Mouse (Mus musculus): Measurements from ENCODE around the gene Ccl8.

Ccl8 gene

DNA sequence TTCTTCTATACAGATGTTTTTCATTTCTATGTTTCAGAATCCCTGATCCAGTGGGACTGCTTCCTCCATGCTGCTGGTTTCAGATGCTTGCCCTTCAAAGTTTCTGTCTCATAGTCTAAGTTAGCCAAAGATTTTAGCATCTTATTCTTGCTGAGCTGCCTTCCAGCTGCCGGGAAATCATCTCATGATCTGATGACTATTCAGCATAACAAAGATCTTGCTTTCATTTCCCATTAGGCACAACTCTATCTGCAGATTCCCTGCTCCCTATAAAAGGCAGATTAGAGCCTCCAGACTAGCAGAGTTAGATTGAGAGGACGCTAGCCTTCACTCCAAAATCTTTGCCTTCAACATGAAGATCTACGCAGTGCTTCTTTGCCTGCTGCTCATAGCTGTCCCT, at the start of gene Ccl8:
Gene Ccl8, plus strand, starts transcription at position 301 of the 400 bp plus-strand sequence.
- no peak for DNase-seq (ENCODE audit: low spot score in 2 of 2)

DNA sequence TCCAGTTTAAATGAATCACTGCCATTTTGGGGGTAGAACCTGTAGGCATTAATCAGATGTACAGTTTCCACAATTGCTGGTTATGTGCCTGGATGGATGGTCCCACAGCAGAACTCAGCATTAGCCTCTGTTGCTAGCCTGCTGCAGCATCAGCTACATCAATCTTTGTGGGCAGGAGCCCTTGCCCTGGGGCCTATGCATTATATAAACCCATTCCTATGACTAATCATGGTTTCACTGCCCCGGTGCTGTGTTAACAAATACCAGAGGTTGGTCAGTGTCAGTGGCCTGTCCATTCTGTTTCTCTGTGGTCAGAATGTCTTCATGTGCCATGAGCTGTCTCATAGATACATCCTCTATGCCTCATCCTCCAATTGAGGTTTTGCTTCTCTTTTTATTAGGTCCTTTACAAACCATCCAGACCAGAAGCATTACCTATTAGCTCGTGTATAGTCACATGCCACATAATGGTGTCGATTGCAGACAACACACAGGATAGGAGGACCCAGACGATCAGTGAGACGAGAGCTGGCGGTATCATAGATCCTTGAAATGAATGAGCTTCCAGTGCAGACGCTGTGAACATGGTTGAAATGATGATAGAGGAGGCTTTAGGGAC, 47.9 kb upstream of the Ccl8 start:
- peak in 1 of 2 experiments; percentile 8 for DNase-seq (ENCODE audit: low spot score in 2 of 2)

DNA sequence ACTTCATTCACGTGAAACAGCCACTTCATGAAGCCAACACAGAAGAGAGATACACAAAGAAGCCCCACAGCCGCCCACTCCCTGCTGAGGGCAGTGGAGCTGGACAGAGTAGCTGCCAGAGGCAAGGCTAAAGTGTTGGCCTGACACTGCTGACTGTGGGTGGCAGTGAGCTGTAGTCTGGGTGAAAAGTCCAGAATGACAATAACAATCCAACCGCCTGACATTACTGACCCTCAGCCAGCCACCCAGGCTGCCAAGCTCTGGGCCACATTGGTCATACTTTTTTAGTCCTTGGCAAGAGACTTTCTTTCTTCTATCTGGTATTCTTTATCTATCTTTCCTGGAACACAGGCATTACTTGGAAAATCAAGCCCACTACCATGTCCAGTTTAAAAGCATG, 43.9 kb upstream of the Ccl8 start:
- DNase-seq (ENCODE audit: low spot score in 2 of 2): no peak

DNA sequence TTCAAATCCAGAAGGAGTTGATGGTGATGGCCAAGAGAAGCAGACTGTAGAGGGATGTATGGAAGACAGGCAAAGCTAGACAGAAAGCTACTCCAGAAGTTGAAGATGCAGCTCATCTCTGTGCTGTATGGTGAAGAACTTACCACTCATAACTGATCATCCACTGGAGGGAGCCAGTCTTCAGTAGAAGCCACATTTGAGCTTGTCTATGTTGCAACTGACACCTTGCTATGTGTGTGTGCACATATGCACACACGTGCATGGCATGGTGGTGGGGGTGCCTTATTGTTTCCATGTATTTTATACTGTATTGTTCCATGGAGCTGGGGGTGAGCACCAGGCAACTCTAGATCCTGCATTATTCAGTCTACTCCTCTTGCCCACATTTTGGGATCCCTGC, 42.6 kb upstream of the Ccl8 start:
- no peak for DNase-seq (ENCODE audit: low spot score in 2 of 2)

DNA sequence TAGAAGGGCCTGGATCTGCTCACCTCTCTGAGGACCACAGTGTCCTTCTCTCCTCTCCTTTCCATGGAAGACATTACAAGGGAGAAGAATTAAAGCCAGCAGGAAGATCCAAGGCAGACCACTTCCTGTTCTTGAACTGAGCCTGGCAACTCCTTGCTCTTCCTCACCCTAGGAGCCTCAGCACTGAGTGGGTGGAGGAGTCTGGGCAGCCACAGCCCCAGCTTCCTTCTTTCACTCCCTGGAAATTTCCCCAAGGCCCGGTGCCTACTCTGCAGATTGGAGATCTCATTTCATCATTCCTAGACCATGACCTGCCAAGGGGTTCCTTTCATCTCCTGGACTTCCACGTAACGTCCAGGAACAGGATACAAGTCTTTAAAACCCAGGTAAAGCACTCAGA, 42.0 kb upstream of the Ccl8 start:
- DNase-seq (ENCODE audit: low spot score in 2 of 2): no peak

DNA sequence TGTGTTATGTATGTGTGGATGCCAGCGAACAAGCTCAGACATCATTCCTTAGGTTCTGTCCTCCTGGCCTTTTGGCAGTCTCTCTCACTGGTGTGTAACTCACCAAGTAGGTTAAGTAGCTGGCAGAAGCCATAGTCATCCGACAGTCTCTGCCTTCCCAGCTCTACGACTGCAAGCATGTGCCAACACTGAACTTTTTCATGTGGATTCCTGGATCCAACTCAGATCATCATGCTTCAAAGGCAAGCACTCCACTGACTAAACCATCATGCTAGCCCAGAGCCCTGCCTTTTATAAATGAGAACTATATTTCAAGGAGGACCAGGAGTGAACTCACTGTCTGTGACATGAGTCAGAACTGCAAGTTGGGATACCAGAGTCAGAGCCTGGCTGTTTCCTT, 41.3 kb upstream of the Ccl8 start:
- DNase-seq (ENCODE audit: low spot score in 2 of 2): no peak

DNA sequence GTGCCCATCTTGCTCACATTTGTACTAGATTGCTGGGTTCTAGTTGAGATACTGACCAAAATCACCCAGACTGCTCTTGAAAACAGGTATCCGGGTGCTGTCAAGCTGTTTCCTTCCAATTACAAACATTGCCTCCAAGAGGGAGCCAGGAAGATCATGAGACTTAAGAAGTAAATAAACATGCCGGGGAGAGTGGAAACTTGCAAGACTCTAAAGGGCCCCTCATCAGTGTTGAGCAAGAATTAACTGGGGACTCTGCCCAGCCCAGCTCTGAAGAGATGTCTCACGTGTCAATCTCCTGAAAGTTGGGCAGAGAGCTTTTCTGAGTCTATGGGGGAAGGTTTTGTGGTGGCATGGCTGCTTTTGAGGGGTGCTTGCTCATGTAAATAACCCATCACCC, 38.0 kb upstream of the Ccl8 start:
- no peak for DNase-seq (ENCODE audit: low spot score in 2 of 2)

DNA sequence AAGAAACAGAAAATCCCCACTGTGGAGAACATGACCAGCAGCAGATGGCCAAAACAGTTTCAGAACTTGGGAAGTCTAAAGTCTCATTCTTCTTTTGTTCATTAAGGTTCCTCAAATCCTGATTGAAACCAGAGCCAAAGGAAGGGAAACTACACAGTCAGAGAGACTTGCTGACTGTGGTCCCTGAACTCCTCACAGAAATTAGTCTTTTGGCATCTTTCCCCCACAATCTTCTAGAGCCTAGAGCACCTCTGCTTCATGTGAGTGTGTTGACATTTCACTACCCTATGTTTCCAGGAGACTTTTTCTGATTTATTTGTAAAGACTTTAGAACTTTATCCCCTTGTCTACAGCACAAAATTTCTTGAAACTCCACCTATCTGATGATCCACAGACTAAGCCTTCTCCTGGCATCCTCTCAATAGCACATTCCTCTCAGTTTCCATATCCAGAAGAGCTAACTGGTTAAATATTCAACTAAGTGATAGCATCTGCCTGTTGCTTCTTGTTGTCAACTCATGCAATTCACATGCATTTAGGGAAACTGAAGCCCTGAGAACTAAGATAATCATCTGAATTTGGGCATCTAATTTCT, 36.8 kb upstream of the Ccl8 start:
- no peak for DNase-seq (ENCODE audit: low spot score in 2 of 2)

DNA sequence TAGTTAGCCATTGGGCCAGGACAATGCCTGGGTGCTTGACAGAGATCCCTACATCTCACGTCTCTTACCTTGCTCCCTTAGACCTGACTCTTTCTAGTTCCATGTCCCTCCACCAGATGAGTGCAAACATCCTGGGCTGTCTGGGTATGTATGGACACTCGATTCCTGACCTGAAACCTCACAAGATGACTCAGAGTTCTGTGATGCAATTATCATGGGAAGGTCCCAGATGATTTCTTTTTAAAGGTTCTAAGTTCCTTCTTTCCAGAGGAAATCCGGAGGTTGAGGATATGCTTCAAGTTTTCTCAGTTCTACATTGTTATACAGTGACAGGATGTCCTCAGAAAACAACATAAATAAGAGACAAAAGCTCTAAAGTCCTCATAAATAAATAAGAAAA, 34.1 kb upstream of the Ccl8 start:
- no peak for DNase-seq (ENCODE audit: low spot score in 2 of 2)

DNA sequence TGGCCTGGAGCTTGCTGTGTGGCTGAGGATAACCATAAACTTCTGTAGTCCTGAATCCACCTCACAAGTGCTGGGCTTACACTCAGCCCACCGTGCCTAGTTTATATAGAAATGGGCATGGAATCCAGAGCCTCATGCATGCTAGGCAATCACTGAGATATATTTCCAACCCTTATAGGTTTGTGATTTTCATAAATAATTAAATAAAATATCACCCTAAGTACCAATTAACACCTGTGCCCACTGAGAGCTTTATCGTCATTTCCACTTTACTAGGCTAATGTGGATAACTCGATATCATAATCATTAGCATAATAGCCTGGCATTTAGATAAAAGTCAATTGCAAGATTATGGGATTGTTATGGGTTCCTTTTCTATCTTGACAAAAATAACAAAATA, 30.6 kb upstream of the Ccl8 start:
- no peak for DNase-seq (ENCODE audit: low spot score in 2 of 2)

DNA sequence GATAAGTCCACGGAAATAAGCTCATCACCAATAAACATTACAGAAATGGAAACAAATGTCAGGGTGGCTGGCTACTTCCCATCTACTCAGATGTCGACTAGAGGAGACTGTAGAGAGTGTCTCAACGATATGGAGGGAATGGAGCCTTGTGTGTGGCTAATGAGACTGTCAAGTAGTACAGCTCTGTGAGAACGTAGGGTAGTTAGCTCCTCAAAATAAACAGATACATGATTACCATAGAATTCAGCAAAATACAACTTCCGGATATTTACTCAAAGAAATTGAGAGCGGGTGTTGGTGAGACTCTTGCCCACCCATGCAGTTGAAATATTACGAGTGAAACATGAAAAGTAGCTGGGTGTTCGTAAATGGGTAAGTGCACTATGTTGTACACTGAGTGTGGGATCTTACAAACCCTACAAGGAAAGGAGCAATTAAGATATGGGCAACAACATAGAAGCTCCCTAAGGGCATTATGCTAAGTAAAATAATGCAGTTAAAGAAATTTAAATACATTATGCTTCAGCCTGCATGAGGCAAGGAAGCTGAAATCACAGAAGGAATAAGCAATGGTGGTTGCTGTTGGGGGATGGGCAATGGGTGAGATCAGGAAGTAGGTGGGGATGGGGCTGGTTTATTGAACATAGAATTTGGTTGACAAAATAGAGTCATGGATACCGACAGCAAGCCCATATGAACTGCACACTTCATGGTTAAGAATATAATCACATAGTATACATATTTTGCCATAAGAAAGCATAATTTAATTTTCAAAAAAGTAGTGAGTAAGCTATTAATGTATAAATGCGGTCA, 15.3 kb upstream of the Ccl8 start:
- DNase-seq (ENCODE audit: low spot score in 2 of 2): no peak

DNA sequence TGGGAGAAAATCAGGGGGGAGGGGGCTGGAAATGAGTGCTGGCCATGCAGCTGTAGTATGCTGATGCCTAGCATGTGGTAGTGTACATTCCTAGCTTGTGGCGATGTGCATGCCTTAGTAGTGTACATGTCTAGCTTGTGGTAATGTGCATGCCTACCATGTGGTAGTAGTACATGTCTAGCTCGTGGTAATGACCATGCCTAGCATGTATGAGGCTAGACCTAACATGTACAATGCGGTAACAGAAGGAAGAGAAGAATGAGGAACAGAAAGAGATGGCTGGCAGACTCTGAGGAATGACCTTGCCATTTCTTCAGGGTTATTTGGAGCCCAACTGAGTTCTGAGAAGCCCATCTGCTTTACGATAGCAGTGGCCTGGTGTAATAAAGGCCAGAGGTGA, 13.9 kb upstream of the Ccl8 start:
- DNase-seq (ENCODE audit: low spot score in 2 of 2): no peak

DNA sequence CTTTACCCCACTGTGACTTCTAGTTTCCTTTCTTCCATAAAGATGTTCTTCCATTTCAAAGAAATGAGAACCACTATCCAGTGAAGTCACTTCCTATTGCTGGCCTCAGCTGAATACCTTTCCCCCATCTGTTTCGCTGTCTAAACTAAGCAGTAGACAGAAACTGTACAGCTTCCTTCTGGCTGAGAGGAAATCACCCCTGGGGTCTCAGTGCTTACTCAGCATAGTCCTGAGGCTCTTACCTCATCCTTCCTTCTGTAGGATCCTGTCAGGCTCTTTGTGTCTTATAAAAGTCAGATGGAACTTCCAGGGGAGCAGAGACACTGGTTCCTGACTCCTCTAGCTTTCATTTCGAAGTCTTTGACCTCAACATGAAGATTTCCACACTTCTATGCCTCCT, 13.5 kb upstream of the Ccl8 start, which contains the start of gene Ccl12:
Gene Ccl12, plus strand, starts transcription at position 317 of the 400 bp plus-strand sequence.
- DNase-seq (ENCODE audit: low spot score in 2 of 2): no peak

DNA sequence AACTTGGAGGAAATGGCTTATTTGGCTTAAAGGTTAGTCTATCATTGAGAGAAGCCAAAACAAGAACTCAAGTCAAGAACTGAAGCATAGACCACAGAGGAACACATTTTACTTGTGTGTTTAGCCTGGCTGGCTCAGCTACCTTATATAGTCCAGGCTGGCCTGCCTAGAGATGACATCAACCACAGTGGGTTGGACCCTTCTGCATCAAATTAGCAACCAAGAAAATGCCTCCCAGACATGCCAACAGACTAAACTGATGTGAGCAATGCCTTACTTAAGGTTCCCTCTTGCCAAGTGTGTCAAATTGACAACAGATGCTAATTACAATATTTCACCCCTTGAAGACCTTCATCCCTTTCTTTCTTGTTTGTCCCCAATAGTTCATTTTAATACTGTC, 5.4 kb upstream of the Ccl8 start:
- DNase-seq (ENCODE audit: low spot score in 2 of 2): no peak

DNA sequence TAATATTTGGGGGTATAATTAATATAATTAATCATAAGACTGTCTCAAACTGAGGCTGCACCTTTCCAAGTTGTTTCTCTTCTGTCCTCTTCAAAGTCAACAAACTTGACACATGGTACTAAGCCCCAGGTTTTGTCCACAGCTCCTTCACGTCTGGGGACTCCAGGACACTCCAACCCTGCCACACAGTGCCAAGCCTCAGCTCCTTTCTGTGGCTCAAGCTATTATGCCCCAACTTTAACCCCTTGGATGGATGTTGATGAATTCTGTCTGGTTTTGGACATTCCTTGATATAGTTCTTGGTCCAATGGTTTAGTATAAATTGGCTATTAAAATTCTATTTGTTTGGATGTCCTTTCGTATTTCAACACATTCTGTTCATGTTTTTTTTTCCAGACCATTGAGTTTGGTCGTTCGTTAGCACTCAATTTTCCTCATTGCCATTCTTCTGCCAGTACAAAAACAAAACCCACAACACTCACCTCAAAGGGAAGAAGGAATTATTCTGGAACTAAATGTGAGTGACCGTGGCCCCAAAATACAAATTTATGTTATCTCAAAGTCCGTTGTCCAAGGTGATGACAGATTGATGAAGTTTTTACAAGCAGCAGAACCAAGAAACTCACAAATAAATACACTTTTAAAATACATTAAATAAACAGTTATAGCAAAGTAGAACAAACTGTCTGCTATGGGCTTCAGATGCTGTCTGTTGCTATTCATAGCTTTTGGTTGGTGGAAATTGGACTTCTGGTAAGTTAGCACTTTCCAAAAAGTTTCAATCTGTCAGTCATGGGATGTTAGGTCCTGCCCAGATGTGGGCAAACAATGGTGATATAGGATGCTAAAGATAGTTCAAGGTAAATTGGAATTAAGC, 4.4 kb upstream of the Ccl8 start:
- DNase-seq (ENCODE audit: low spot score in 2 of 2): no peak

DNA sequence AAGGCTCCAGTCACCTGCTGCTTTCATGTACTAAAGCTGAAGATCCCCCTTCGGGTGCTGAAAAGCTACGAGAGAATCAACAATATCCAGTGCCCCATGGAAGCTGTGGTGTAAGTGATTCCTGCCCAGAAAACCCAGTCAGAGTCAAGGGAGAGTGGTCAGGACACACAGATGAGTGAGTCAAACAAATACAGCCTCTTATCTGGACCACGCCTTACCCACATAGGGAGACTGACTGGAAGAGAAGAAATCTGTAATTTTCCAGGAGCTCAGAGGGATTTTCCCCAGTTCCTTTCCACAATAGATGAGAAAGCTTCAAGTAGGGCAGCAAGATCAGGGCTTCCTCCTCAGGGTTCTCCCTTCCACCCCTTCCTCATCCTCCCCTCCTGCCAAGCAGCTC, 1.1 kb downstream of the Ccl8 start:
- DNase-seq (ENCODE audit: low spot score in 2 of 2): no peak

DNA sequence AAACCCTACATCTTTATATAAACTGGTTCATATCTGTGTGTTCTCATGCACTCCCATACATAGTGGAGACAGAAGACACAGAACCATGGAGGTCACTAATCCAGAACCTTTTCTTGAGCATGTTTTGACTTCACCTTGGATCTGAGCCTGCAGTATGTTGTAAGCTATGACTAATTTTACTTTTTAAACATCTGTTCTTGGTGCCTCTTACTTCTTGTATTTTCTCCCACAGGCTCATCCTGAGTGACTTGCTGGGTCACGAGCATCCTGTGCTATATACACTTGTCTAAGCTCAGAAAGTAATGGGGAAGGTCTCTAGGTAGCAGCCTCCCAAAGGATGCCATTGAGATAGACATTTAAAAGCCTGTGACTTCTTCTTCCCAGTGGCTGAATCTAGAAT, 18.0 kb downstream of the Ccl8 start:
- no peak for DNase-seq (ENCODE audit: low spot score in 2 of 2)

DNA sequence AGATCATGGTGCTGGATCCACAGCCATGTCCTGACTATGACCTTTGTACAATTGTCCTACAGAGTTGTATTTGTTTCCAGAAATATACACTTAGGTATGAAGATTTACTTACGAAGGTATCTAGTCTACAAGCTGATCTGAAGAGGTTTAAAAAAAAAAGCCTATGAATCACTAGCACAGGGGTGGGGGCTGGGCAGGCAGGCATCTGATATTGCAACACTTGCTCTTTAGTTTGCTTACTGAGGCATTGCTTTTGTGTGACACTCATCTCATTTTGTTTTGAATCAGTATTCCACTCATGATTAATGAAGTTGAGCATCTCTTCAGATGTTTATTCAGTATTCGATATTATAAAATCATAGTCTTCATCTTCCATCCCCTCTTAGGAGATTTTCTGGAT, 21.2 kb downstream of the Ccl8 start:
- no peak for DNase-seq (ENCODE audit: low spot score in 2 of 2)

DNA sequence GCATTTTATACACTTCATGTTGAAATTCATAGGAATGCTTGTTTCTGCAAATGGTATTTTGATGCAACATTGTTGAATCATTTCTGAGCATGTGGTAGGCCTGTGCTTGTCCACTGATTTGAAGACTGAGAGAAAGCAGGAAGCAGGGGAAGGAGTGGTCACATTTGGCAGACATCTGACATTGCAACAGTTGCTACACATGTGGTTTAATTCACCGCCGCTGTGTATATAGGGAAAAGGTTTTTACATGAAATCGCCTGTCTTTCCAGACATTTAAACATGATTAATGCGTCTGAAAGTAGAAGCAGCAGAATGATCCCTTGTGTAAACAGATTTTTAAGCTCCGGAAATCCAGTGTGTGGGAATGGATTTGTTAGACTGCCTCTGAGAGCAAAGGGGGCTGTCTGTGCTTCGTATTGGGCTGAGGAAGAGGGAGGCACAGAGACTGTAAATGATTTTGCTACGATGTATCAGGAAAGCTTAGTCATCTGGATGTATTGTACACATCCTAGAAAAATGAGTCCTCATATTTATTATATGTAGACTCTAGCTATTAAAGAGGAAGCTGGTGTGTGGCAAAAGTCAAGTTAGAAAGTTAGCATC, 24.6 kb downstream of the Ccl8 start:
- no peak for DNase-seq (ENCODE audit: low spot score in 2 of 2)

DNA sequence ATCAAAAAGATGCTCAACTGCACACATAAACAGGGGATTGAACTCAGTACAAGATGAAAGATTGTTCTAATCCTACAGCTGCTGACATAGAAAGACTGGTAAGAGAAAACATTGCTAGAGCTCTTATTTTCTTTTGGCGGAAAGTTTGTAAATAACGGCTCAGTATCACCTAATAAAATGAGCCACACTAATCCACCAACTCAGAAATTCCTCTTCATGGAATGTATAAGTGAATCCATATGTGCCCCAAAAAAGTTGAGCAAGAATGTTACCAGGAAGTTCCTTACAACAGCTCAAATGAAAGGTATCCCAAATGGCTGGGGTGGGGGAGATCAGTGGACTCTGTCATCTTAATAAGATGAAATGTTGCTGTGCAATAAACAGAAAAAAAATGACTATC, 44.1 kb downstream of the Ccl8 start:
- no peak for DNase-seq (ENCODE audit: low spot score in 2 of 2)

DNA sequence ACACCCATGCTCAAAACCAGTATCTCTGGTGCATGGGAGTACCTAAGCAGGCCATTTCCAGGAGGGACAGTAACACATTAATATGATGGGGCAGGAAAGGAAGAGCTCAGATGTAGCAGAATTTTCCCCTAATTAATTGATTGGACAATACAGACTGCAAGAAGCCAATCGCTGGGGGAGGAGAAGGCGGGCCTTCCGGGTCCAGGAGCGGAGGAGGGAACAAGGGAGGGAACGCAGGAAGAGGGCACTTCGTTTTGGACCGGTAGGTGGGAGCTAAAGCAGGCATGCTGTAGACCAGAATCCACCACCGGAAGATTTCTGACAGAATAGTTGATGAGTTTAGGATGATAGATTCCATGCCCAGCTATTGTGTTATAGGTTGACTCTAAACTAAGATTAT, 48.3 kb downstream of the Ccl8 start:
- DNase-seq (ENCODE audit: low spot score in 2 of 2): no peak

Data from right cerebral cortex, adult 2 months (tissue).